Mouse (Mus musculus): ENCODE measurements around the gene Vmn2r30. TPM values are rescaled to one million over a fixed set of nuclear protein-coding genes. Genes with fewer than 3 reads are reported as not detected.
"Not testable (repeated sequence)": the region's sequence is repeated elsewhere in the genome, so short reads cannot be mapped to it uniquely, and the experiment has no call there.

Vmn2r30 gene
- polyA plus RNA-seq (2012; rRNA removed), result not detected in 2 replicates

- WGBS, result no CpG with 5 or more reads among the region's 1 CpGs
- not testable (repeated sequence) for H3K27ac ChIP-seq (ENCODE audit: insufficient read depth, low read depth, low read length); H3K4me3 ChIP-seq (ENCODE audit: low read depth, low read length); H3K36me3 ChIP-seq (ENCODE audit: control insufficient read depth, insufficient read depth, low read length); H3K27me3 ChIP-seq (ENCODE audit: control insufficient read depth, insufficient read depth, low read length); H3K4me1 ChIP-seq (ENCODE audit: control insufficient read depth, insufficient read depth, insufficient read length, low read length)
These were observed at the start of gene Vmn2r30 for GRCm38 (mm10) chr7:7337509-7337908. Vmn2r30 (minus strand) TSS chr7:7337609.

- H3K27ac ChIP-seq (ENCODE audit: insufficient read depth, low read depth, low read length); H3K27me3 ChIP-seq (ENCODE audit: control insufficient read depth, insufficient read depth, low read length); H3K36me3 ChIP-seq (ENCODE audit: control insufficient read depth, insufficient read depth, low read length); H3K4me1 ChIP-seq (ENCODE audit: control insufficient read depth, insufficient read depth, insufficient read length, low read length); H3K4me3 ChIP-seq (ENCODE audit: low read depth, low read length): not testable (repeated sequence)
- 46% methylated on average over 12 of the region's 12 CpGs for WGBS
These were observed 37.0 kb upstream of the Vmn2r30 start, which contains the start of gene Gm45783 for GRCm38 (mm10) chr7:7374431-7374830. Gm45783 (minus strand) TSS chr7:7374573.

DNA sequence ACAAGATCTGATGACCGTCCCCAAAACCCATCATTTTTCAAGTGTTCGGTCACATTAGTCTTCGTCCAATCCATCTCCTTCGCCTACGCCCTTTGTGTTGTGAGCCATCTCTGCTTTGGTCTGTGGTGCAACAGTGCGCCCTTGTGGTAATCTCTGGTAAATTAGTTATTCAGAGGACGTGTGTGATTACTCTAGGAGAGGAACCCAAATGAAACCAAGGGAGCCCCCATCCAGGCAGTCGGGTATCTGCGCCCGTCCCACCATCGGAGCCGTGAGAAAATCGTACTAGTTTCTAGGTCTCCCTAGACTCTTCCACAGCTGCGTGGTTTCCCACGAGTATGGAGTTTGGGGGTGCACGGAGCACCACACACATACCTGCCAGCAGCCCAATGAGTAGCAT is 41.8 kb downstream of the Vmn2r30 start:
- Histone ChIP-seq H3K36me3 (ENCODE audit: control insufficient read depth, insufficient read depth, low read length) (peaks cover 26% of the 10 kb centered on the region), H3K27ac (ENCODE audit: insufficient read depth, low read depth, low read length) (no peak overlapping the region), H3K27me3 (ENCODE audit: control insufficient read depth, insufficient read depth, low read length) (peaks cover 1% of the 10 kb centered on the region; the same call in 1 of the 2 replicates), H3K4me3 (ENCODE audit: low read depth, low read length) (no peak overlapping the region), H3K4me1 (ENCODE audit: control insufficient read depth, insufficient read depth, insufficient read length, low read length) (peaks cover 3% of the 10 kb centered on the region; the same call in 1 of the 2 replicates)
- WGBS, result 80% methylated on average over 16 of the region's 16 CpGs
- TF ChIP-seq POLR2A (IDR thresholded peaks at IDR 0.05; ENCODE audit: low read depth, low read length), result no peak
- TF ChIP-seq CTCF (IDR thresholded peaks at IDR 0.05; ENCODE audit: extremely low read depth, insufficient read length, insufficient replicate concordance, low read depth, low read length), result peak; percentile 30; the same call in 1 of the 2 replicates

- Histone ChIP-seq H3K4me3 (ENCODE audit: low read depth, low read length) (no peak overlapping the region), H3K4me1 (ENCODE audit: control insufficient read depth, insufficient read depth, insufficient read length, low read length) (peaks cover 4% of the 10 kb centered on the region; the same call in 1 of the 2 replicates), H3K36me3 (ENCODE audit: control insufficient read depth, insufficient read depth, low read length) (peaks cover 13% of the 10 kb centered on the region), H3K27me3 (ENCODE audit: control insufficient read depth, insufficient read depth, low read length) (no peaks in the 10 kb centered on the region), H3K27ac (ENCODE audit: insufficient read depth, low read depth, low read length) (no peak overlapping the region)
- WGBS, result 33% methylated on average over 1 of the region's 1 CpGs
- TF ChIP-seq CTCF (IDR thresholded peaks at IDR 0.05; ENCODE audit: extremely low read depth, insufficient read length, insufficient replicate concordance, low read depth, low read length), result no peak
- no peak for TF ChIP-seq POLR2A (IDR thresholded peaks at IDR 0.05; ENCODE audit: low read depth, low read length)
These were observed 56.0 kb downstream of the Vmn2r30 start for GRCm38 (mm10) chr7:7281383-7281782.

GRCm38 (mm10) chr7:7277966-7278567 is 59.3 kb downstream of the Vmn2r30 start, which contains the start of gene Gm45844:
Gm45844 (minus strand) TSS chr7:7278289.
- not testable (repeated sequence) for H3K27me3 ChIP-seq (ENCODE audit: control insufficient read depth, insufficient read depth, low read length); H3K27ac ChIP-seq (ENCODE audit: insufficient read depth, low read depth, low read length); H3K4me1 ChIP-seq (ENCODE audit: control insufficient read depth, insufficient read depth, insufficient read length, low read length); H3K36me3 ChIP-seq (ENCODE audit: control insufficient read depth, insufficient read depth, low read length)
- WGBS, result 40% methylated on average over 45 of the region's 45 CpGs
- peak within 1 kb of the TSS; percentile 68 for H3K4me3 ChIP-seq (ENCODE audit: low read depth, low read length)
- TF ChIP-seq CTCF (IDR thresholded peaks at IDR 0.05; ENCODE audit: extremely low read depth, insufficient read length, insufficient replicate concordance, low read depth, low read length), result peak; percentile 99

DNA sequence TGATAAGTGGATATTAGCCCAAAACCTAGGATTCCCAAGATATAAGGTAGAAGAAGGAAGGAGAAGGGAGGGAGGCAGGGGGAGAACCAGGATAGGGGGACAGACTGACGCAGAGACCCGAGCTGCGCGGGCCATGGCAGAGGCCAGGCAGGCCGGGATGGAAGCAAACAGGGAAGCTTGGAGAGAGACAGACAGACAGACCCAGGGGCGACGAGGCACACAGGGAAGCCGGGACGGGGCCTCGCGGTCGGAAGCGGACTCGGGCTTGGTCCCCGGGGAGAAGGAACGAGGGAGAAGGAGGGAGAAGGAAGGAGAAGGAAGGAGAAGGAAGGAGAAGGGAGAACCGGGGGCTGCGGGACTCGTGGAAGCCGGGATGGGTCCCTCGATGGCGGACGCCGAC is 59.9 kb downstream of the Vmn2r30 start:
- not testable (repeated sequence) for H3K27ac ChIP-seq (ENCODE audit: insufficient read depth, low read depth, low read length); H3K36me3 ChIP-seq (ENCODE audit: control insufficient read depth, insufficient read depth, low read length); H3K4me1 ChIP-seq (ENCODE audit: control insufficient read depth, insufficient read depth, insufficient read length, low read length); H3K27me3 ChIP-seq (ENCODE audit: control insufficient read depth, insufficient read depth, low read length)
- WGBS, result 44% methylated on average over 24 of the region's 24 CpGs
- peak overlapping the region; percentile 68 for H3K4me3 ChIP-seq (ENCODE audit: low read depth, low read length)

Other genes starting within 250 kb of the Vmn2r30 start
- gene Zfp954, start 216.1 kb downstream of the Vmn2r30 start, polyA plus RNA-seq (2012; rRNA removed), result 4.9 and 8.5 TPM in 2 replicates
- 0.03 and 0.33 TPM in 2 replicates for gene Zfp773, start 200.9 kb downstream of the Vmn2r30 start, polyA plus RNA-seq (2012; rRNA removed)
- gene Zfp418, start 166.3 kb downstream of the Vmn2r30 start, polyA plus RNA-seq (2012; rRNA removed), result 0.19 and 0.37 TPM in 2 replicates
- gene Zfp772, start 127.6 kb downstream of the Vmn2r30 start, polyA plus RNA-seq (2012; rRNA removed), result 0.32 and 0.34 TPM in 2 replicates
- gene Vmn2r29, start 90.3 kb downstream of the Vmn2r30 start, polyA plus RNA-seq (2012; rRNA removed), result not detected in 2 replicates
- 0.23 TPM in 1 of 2 replicates, not detected in the other for gene Gm45844, start 59.3 kb downstream of the Vmn2r30 start, polyA plus RNA-seq (2012; rRNA removed)
- 9.5 and 14.6 TPM in 2 replicates for gene Clcn4, start 36.8 kb downstream of the Vmn2r30 start, polyA plus RNA-seq (2012; rRNA removed)
- gene Gm45783, start 37.0 kb upstream of the Vmn2r30 start, polyA plus RNA-seq (2012; rRNA removed), result not detected in 2 replicates
- gene Vmn2r31, start 62.1 kb upstream of the Vmn2r30 start, polyA plus RNA-seq (2012; rRNA removed), result not detected in 2 replicates
- not detected in 2 replicates for gene Vmn2r32, start 142.4 kb upstream of the Vmn2r30 start, polyA plus RNA-seq (2012; rRNA removed)
- not detected in 2 replicates for gene Vmn2r33, start 229.2 kb upstream of the Vmn2r30 start, polyA plus RNA-seq (2012; rRNA removed)

All from small intestine, adult 2 months (tissue).